Mouse (Mus musculus) brain, embryonic 14.5 days (tissue): ENCODE data around the gene Zdhhc14.

Experiments
- CTCF ChIP-seq: fragments of 200-500 bp; IDR thresholded peaks from 2 replicates; pipeline ENCODE4 v1.5.1; 2012; ENCODE audit warnings: inconsistent platforms, mild to moderate bottlenecking, moderate library complexity, borderline replicate concordance; ENCODE audit not compliant: insufficient read depth, insufficient read length; ENCODE audit errors: extremely low read depth
- POLR2A ChIP-seq: fragments of 200-500 bp; IDR thresholded peaks from 2 replicates; pipeline ENCODE4 v1.6.1; 2012; ENCODE audit warnings: mild to moderate bottlenecking, inconsistent platforms, borderline replicate concordance; ENCODE audit not compliant: poor library complexity, insufficient read depth, insufficient read length, severe bottlenecking; ENCODE audit errors: extremely low read depth

GRCm38 (mm10) chr17:5532816-5533215 lies 40.5 kb downstream of the Zdhhc14 start:
- TF ChIP-seq CTCF, result no peak
- TF ChIP-seq POLR2A, result no peak
